8 mouse cellular contexts compared by ENCODE assay signal in the genomic region with DNA sequence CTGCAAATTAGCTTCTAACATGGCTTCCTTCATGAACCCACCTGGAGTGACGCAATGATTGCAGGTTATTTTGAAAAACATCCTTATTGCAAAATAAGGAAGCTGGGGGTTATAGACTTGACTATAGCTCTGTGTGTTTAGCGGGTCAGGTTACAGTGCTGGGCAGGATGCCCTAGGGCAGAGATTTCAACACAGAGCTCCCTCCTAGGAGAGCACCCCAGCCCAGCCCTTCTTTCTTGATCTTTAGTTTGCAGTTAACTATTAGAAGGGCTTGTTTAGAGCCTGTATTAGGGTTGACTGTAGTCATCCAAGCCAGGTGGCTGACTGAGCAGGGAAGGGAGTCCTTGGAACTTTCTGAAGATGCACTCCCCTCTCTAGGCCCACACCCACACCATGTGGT. TPM values are rescaled to one million over a fixed set of nuclear protein-coding genes. Genes with fewer than 3 reads are reported as not detected.
DNase-seq lines count a peak whose midpoint lies in the region; ATAC-seq and TF ChIP-seq lines count a peak whose summit lies in the region.
"Not testable (repeated sequence)": the region's sequence is repeated elsewhere in the genome, so short reads cannot be mapped to it uniquely, and the experiment has no call there.

No protein-coding gene starts in this region.

- not testable (repeated sequence) for H3K27ac ChIP-seq in embryonic facial prominence, embryonic 14.5 days (replicated peaks; ENCODE audit: low read depth, low read length); kidney, embryonic 16.5 days (ENCODE audit: low read length)

- H3K9ac ChIP-seq in embryonic facial prominence, embryonic 14.5 days (ENCODE audit: low read depth, low read length); kidney, embryonic 16.5 days (replicated peaks; ENCODE audit: low read length): not testable (repeated sequence)

- H3K27me3 ChIP-seq in embryonic facial prominence, embryonic 14.5 days (replicated peaks; ENCODE audit: control insufficient read depth, insufficient read depth, low read length); kidney, embryonic 16.5 days (ENCODE audit: insufficient read depth, low read length): not testable (repeated sequence)

- not testable (repeated sequence) for H3K4me3 ChIP-seq in embryonic facial prominence, embryonic 14.5 days (ENCODE audit: low read depth, low read length); kidney, embryonic 16.5 days (ENCODE audit: low read length); lung, adult 2 months (replicated peaks; ENCODE audit: extremely low read depth, low read depth, low read length)

- TF ChIP-seq CTCF in lung, adult 2 months (IDR thresholded peaks at IDR 0.05; ENCODE audit: insufficient read depth, low read length), result not testable (repeated sequence)

- H3K4me2 ChIP-seq in embryonic facial prominence, embryonic 14.5 days (ENCODE audit: low read depth, low read length); kidney, embryonic 16.5 days (replicated peaks; ENCODE audit: low read depth, low read length): not testable (repeated sequence)

- no CpG with 5 or more reads among the region's 2 CpGs for WGBS in embryonic facial prominence, embryonic 14.5 days
- 60% methylated on average over 1 of the region's 2 CpGs for WGBS in kidney, embryonic 16.5 days
- WGBS in lung, adult 2 months, result 61% methylated on average over 1 of the region's 2 CpGs

- not testable (repeated sequence) for TF ChIP-seq POLR2A in lung, adult 2 months (IDR thresholded peaks at IDR 0.05; ENCODE audit: borderline replicate concordance, extremely low read depth, low read depth, low read length)

- peak; percentile 89 for ATAC-seq in embryonic facial prominence, embryonic 14.5 days (ENCODE audit: low read depth)
- ATAC-seq in hematopoietic stem cell, adult 5-6 weeks (replicated peaks in 1 of 2; ENCODE audit: insufficient read depth in 1 of 2, low FRiP score in 2 of 2, low TSS enrichment in 1 of 2, low read depth in 1 of 2, poor library complexity in 2 of 2, severe bottlenecking in 2 of 2), result peak; percentile 52 to 82; a peak in 2 of 4 replicates
- 0 out of 2 replicates have a peak, but pooled peaks have one; percentile 53 for ATAC-seq in kidney, embryonic 16.5 days (ENCODE audit: low FRiP score, low TSS enrichment)

- not testable (repeated sequence) for H3K4me1 ChIP-seq in embryonic facial prominence, embryonic 14.5 days (ENCODE audit: control insufficient read depth, insufficient read depth, low read length); kidney, embryonic 16.5 days (ENCODE audit: insufficient read depth, low read length); lung, adult 2 months (ENCODE audit: control insufficient read depth, insufficient read depth, low read length)

- H3K36me3 ChIP-seq in embryonic facial prominence, embryonic 14.5 days (ENCODE audit: control insufficient read depth, insufficient read depth, low read length); kidney, embryonic 16.5 days (ENCODE audit: insufficient read depth, low read length): not testable (repeated sequence)

- peak; percentile 77 for DNase-seq in adrenal gland, postnatal 10 days
- not testable (repeated sequence) for DNase-seq in embryonic facial prominence, embryonic 14.5 days (ENCODE audit: low spot score)
- DNase-seq in lung, adult 2 months, result peak; percentile 73
- DNase-seq in lung, postnatal 25 days (ENCODE audit: low spot score), result peak; percentile 91
- peak; percentile 19 for DNase-seq in ovary, adult 18-20 months (ENCODE audit: low spot score)
- DNase-seq in urinary bladder, postnatal 36 days (ENCODE audit: low spot score in 2 of 2), result peak; percentile 82 to 90

- not testable (repeated sequence) for H3K9me3 ChIP-seq in embryonic facial prominence, embryonic 14.5 days (ENCODE audit: control insufficient read depth, low read length); kidney, embryonic 16.5 days (ENCODE audit: low read length)

RNA-seq across cellular contexts. Expression of a gene that starts 22.9 kb away (rescaled TPM):
- 100 to 1,000 TPM; 131 to 145 TPM for total RNA-seq in adrenal gland, postnatal 10 days (2021)
- polyA plus RNA-seq in embryonic facial prominence, embryonic 14.5 days (2014; fragmentation: Nextera tagmentation; extraction: Ambion mirVana), result 563 and 584 TPM in 2 replicates
- total RNA-seq in hematopoietic stem cell, adult 5-6 weeks (2017), result 102 and 167 TPM in 2 replicates
- polyA plus RNA-seq in kidney, embryonic 16.5 days (2015; fragmentation: Nextera tagmentation; extraction: Ambion mirVana), result 414 and 449 TPM in 2 replicates
- 163 and 247 TPM in 2 replicates for polyA plus RNA-seq in lung, adult 2 months (2012; rRNA removed)
